Mouse (Mus musculus): Measurements from ENCODE around the gene Cox14. TPM values are rescaled to one million over a fixed set of nuclear protein-coding genes. Genes with fewer than 3 reads are reported as not detected.

Gene Cox14
- polyA plus RNA-seq, 1 experiment from 2014 or later, result 187 TPM

- H3K4me1 ChIP-seq (replicated peaks), result peaks cover 6% of the 10 kb centered on the region; the same call in 1 of the 2 replicates
- no peaks in the 10 kb centered on the region for H3K9me3 ChIP-seq
- no peaks in the 10 kb centered on the region for H3K27me3 ChIP-seq (replicated peaks)
- no peak overlapping the region for H3K4me3 ChIP-seq (replicated peaks)
- ATAC-seq, result no peak
- 63% methylated on average over 3 of the region's 3 CpGs for WGBS
- no peak overlapping the region for H3K27ac ChIP-seq
- no peak overlapping the region for H3K9ac ChIP-seq
- peaks cover 49% of the 10 kb centered on the region for H3K36me3 ChIP-seq
- H3K4me2 ChIP-seq (replicated peaks), result no peak overlapping the region
These were observed 13.9 kb upstream of the Cox14 start for GRCm38 (mm10) chr15:99711491-99711890.

DNA sequence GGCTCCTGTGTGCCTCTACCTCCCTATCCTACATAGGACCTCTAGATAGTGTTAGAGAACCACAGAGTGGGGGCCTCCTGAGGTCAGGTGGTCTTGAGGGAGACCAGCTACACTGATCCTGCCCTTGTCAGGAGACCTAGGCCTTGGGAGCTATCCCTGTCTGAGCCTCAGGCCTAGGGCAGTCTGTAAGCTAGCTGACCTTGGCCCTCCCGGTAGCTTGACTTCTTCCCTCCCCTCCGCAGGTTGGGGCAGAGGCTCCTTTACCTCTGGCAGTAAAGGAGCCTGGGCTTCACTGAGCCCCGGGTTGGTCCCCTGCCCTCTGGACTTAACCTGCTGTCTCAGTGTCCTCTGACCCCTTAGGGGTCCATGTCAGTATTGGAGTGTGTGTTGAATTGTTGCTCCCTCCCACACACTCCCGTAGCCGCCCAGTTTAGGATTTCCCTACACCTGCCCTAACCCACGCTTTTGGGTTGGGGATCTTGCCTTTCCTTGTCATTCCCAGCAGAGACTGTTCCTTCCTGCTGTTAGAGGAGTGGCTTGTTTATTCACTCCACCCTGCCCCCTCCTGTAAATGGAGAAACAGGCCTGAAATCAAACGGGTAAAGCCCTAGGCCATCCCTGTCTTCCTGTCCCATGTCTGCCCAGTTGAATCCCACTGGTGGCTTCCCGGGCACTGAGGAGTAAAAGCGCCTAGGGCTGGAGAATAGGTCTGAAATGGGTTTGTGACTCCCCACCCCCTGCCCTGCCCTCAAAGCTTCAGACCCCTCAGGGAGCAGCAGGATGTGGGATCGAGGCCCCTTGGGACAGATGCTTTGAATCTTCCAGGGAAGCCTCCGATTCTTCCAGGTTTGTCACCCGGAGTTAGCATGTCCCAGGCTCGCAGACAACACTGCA, 12.5 kb upstream of the Cox14 start:
- 0 out of 2 replicates have a peak overlapping the region, but pooled peaks have one; percentile 6 for H3K27ac ChIP-seq

GRCm38 (mm10) chr15:99713569-99713968, 11.8 kb upstream of the Cox14 start:
- Histone ChIP-seq H3K27me3 (replicated peaks) (no peaks in the 10 kb centered on the region), H3K27ac (no peak overlapping the region), H3K9ac (no peak overlapping the region), H3K4me2 (replicated peaks) (no peak overlapping the region), H3K36me3 (peaks cover 37% of the 10 kb centered on the region), H3K4me1 (replicated peaks) (peaks cover 16% of the 10 kb centered on the region), H3K4me3 (replicated peaks) (no peak overlapping the region), H3K9me3 (no peaks in the 10 kb centered on the region)
- WGBS, result 79% methylated on average over 3 of the region's 3 CpGs
- no peak for ATAC-seq

More for the DNA sequence above, 12.5 kb upstream of the Cox14 start:
- Histone ChIP-seq H3K4me1 (replicated peaks) (peaks cover 12% of the 10 kb centered on the region), H3K36me3 (peaks cover 42% of the 10 kb centered on the region), H3K9me3 (no peaks in the 10 kb centered on the region), H3K4me3 (replicated peaks) (no peak overlapping the region), H3K27me3 (replicated peaks) (no peaks in the 10 kb centered on the region), H3K9ac (no peak overlapping the region), H3K4me2 (replicated peaks) (no peak overlapping the region)
- ATAC-seq, result no peak
- 69% methylated on average over 13 of the region's 13 CpGs for WGBS

DNA sequence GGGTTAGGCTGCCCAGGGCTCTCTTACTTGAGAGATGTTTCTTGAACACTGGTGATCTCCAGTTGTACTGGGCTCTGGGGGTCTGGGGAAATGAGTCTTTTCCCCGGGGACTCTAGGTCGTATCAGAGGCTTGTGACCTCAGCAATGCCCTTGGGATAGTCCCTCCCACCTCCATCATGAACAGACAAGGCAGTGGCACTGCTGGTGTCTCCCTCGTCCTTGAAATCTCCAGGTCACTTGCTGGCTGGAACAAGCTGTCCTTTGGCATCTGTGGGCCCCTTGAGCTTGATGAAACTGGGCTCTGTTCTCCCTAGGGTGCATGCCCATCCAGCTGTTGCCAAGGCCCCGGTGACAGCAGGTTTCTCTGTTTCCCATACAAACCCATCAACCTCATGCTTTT, 11.2 kb upstream of the Cox14 start:
- H3K4me2 ChIP-seq (replicated peaks), result no peak overlapping the region
- peaks cover 31% of the 10 kb centered on the region for H3K36me3 ChIP-seq
- no peak overlapping the region for H3K4me3 ChIP-seq (replicated peaks)
- no peak overlapping the region for H3K9ac ChIP-seq
- no peak overlapping the region for H3K27ac ChIP-seq
- 67% methylated on average over 4 of the region's 4 CpGs for WGBS
- ATAC-seq, result no peak
- H3K9me3 ChIP-seq, result no peaks in the 10 kb centered on the region
- H3K4me1 ChIP-seq (replicated peaks), result peaks cover 16% of the 10 kb centered on the region
- H3K27me3 ChIP-seq (replicated peaks), result no peaks in the 10 kb centered on the region

GRCm38 (mm10) chr15:99714858-99715257, 10.6 kb upstream of the Cox14 start:
- no peak overlapping the region for H3K9ac ChIP-seq
- 56% methylated on average over 7 of the region's 7 CpGs for WGBS
- H3K27me3 ChIP-seq (replicated peaks), result no peaks in the 10 kb centered on the region
- no peak overlapping the region for H3K4me2 ChIP-seq (replicated peaks)
- peaks cover 26% of the 10 kb centered on the region for H3K36me3 ChIP-seq
- no peak overlapping the region for H3K4me3 ChIP-seq (replicated peaks)
- peak; percentile 26 for ATAC-seq
- no peaks in the 10 kb centered on the region for H3K9me3 ChIP-seq
- no peak overlapping the region for H3K27ac ChIP-seq
- peaks cover 16% of the 10 kb centered on the region for H3K4me1 ChIP-seq (replicated peaks)

- Histone ChIP-seq H3K27me3 (replicated peaks) (no peaks in the 10 kb centered on the region), H3K36me3 (peaks cover 26% of the 10 kb centered on the region), H3K9ac (no peak overlapping the region), H3K9me3 (no peaks in the 10 kb centered on the region), H3K4me2 (replicated peaks) (no peak overlapping the region), H3K4me1 (replicated peaks) (peaks cover 16% of the 10 kb centered on the region), H3K4me3 (replicated peaks) (no peak overlapping the region), H3K27ac (no peak overlapping the region)
- WGBS, result 73% methylated on average over 13 of the region's 13 CpGs
- ATAC-seq, result no peak
These were observed 10.0 kb upstream of the Cox14 start for GRCm38 (mm10) chr15:99715361-99715865.

DNA sequence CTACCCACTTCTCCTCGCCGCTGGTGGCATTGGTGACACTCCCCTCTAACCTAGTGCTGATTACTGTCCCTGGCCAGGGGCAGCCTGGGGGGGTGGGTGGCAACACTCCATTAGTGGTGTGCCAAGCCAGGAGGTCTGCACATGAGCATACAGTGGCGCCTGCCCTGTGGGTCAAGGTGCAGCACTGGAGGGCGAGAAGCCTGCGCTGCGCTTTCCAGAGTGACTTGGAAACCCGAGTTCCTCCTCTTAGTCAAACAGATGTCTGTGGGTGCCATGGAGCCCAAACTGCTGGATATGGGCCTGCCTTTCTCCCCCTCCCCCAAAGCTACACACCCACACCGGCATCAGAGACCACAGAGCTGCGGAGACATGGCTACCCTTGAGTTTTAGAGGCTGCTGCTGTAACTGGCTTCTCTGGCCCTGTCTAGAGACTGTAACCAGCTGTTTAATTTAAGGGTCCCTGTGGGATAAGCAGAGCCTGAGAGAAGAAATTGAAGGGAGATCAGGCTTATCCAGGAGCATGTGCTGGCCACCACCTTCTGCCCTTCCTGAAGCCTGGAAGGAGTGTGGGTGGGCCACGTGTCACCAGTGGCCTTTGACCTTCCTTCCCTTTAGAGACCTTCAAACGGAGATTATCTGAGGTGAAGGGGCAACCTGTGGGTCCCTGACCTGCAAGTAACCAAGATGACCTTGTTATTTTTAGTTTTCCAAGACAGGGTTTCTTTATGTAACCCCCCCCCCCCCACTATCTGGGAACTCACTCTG, 9.3 kb upstream of the Cox14 start:
- 65% methylated on average over 11 of the region's 11 CpGs for whole genome bisulfite sequencing
- H3K4me2 ChIP-seq (replicated peaks), result no peak overlapping the region
- no peak overlapping the region for H3K27ac ChIP-seq
- H3K9ac ChIP-seq, result no peak overlapping the region
- ATAC-seq, result no peak
- H3K36me3 ChIP-seq, result peaks cover 22% of the 10 kb centered on the region
- no peak overlapping the region for H3K4me3 ChIP-seq (replicated peaks)
- no peaks in the 10 kb centered on the region for H3K9me3 ChIP-seq
- peaks cover 16% of the 10 kb centered on the region for H3K4me1 ChIP-seq (replicated peaks)
- H3K27me3 ChIP-seq (replicated peaks), result no peaks in the 10 kb centered on the region

DNA sequence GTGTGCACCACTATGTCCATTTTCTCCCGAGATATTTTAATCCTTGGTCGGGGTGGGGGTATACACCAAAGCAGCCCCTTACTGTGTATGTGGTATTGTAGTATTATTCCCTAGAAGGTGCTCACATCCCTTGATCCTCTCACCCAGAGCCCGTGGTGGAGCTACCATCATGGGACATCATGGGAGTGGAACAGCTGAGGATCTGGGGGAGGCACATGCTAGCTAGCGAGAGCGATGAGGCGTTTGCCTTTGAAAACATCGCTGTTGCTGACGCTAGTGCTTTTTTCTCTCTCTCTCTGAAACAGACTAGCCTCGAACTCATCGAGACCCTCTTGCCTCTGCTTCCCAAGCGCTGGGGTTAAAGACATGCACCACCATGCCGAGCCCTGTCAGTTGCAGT, 8.6 kb upstream of the Cox14 start:
- H3K9me3 ChIP-seq, result no peaks in the 10 kb centered on the region
- peaks cover 16% of the 10 kb centered on the region for H3K4me1 ChIP-seq (replicated peaks)
- H3K27ac ChIP-seq, result no peak overlapping the region
- no peak for ATAC-seq
- 89% methylated on average over 12 of the region's 12 CpGs for WGBS
- H3K27me3 ChIP-seq (replicated peaks), result no peaks in the 10 kb centered on the region
- no peak overlapping the region for H3K9ac ChIP-seq
- peaks cover 16% of the 10 kb centered on the region for H3K36me3 ChIP-seq
- no peak overlapping the region for H3K4me2 ChIP-seq (replicated peaks)
- H3K4me3 ChIP-seq (replicated peaks), result no peak overlapping the region

DNA sequence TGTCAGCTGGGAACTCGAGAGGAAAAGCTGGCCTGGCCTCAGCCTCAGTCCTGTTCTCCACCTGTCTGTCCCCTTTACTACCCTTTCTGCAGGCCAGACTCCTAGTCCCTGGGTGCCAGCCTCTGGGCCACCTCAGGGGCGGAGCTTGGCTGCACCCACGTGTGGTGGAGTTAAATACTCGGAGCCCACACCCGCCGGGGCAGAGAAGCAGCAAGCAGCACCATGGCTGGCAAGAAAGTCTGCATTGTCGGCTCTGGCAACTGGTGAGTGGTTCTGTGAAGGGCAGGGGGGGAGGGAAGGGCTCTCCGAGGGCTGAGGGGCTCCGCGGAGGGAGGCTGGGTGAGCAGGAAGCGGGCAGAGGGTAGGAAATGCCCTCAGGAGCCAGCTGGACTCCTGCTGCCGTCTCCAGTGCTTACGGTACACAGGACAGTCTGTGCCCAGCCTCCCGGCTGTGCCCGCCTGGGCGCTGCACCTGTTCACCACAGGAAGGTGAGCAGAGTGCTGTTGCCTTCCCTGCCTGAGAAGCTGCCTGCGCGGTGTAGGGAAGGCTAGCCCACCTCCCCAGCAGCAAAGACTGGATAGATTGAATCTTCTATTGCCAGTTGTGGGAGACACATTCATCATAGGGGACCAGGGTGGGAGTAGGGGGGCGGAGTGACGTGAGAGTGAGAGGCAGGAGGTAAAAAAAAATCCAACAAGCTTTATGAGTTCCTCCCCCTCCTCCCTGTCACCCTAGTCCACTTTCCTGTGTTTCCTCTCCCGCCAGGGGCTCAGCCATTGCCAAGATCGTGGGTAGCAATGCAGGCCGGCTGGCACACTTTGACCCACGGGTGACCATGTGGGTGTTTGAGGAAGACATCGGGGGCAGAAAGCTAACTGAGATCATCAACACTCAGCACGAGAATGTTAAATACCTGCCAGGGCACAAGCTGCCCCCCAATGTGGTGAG, 7.8 kb upstream of the Cox14 start, which contains the start of gene Gpd1:
TSS of gene Gpd1 (plus strand) at position 130 of the 949 bp plus-strand sequence.
- 65% methylated on average over 26 of the region's 26 CpGs for WGBS
- no peak for ATAC-seq
- Histone ChIP-seq H3K27ac (peak within 1 kb of the TSS; percentile 62), H3K4me2 (replicated peaks) (peak within 1 kb of the TSS; percentile 40; the same call in 1 of the 2 replicates), H3K4me3 (replicated peaks) (no peak within 1 kb of the TSS), H3K4me1 (replicated peaks) (peaks cover 16% of the 10 kb centered on the region), H3K9ac (no peak within 1 kb of the TSS), H3K27me3 (replicated peaks) (no peaks in the 10 kb centered on the region), H3K9me3 (no peaks in the 10 kb centered on the region), H3K36me3 (peaks cover 7% of the 10 kb centered on the region)

- no peak overlapping the region for H3K9ac ChIP-seq
- H3K27ac ChIP-seq, result peak overlapping the region; percentile 62; the same call in 1 of the 2 replicates
- ATAC-seq, result peak; percentile 57
These were observed 6.9 kb upstream of the Cox14 start for GRCm38 (mm10) chr15:99718461-99719021.

GRCm38 (mm10) chr15:99719865-99720264, 5.6 kb upstream of the Cox14 start:
- no peak overlapping the region for H3K4me2 ChIP-seq (replicated peaks)
- H3K36me3 ChIP-seq, result no peaks in the 10 kb centered on the region
- no peak overlapping the region for H3K9ac ChIP-seq
- no peak for ATAC-seq
- peaks cover 37% of the 10 kb centered on the region for H3K4me1 ChIP-seq (replicated peaks)
- no peak overlapping the region for H3K4me3 ChIP-seq (replicated peaks)
- H3K27me3 ChIP-seq (replicated peaks), result no peaks in the 10 kb centered on the region
- WGBS, result 78% methylated on average over 8 of the region's 8 CpGs
- no peak overlapping the region for H3K27ac ChIP-seq
- H3K9me3 ChIP-seq, result no peaks in the 10 kb centered on the region

More at GRCm38 (mm10) chr15:99718461-99719021, 6.9 kb upstream of the Cox14 start:
- Histone ChIP-seq H3K36me3 (0 out of 2 replicates have a peak, but pooled peaks cover 3% of the 10 kb centered on the region), H3K9me3 (no peaks in the 10 kb centered on the region), H3K27me3 (replicated peaks) (no peaks in the 10 kb centered on the region), H3K4me1 (replicated peaks) (peaks cover 24% of the 10 kb centered on the region), H3K4me3 (replicated peaks) (no peak overlapping the region), H3K4me2 (replicated peaks) (peak overlapping the region; percentile 40)
- 78% methylated on average over 9 of the region's 9 CpGs for WGBS
